Mouse (Mus musculus): Measurements from ENCODE around the gene Zfp654.
A peak's percentile ranks its signal among the peaks of the same experiment; 100 is the strongest.
"Not testable (repeated sequence)": the region's sequence is repeated elsewhere in the genome, so short reads cannot be mapped to it uniquely, and the experiment has no call there.

Gene Zfp654

DNA sequence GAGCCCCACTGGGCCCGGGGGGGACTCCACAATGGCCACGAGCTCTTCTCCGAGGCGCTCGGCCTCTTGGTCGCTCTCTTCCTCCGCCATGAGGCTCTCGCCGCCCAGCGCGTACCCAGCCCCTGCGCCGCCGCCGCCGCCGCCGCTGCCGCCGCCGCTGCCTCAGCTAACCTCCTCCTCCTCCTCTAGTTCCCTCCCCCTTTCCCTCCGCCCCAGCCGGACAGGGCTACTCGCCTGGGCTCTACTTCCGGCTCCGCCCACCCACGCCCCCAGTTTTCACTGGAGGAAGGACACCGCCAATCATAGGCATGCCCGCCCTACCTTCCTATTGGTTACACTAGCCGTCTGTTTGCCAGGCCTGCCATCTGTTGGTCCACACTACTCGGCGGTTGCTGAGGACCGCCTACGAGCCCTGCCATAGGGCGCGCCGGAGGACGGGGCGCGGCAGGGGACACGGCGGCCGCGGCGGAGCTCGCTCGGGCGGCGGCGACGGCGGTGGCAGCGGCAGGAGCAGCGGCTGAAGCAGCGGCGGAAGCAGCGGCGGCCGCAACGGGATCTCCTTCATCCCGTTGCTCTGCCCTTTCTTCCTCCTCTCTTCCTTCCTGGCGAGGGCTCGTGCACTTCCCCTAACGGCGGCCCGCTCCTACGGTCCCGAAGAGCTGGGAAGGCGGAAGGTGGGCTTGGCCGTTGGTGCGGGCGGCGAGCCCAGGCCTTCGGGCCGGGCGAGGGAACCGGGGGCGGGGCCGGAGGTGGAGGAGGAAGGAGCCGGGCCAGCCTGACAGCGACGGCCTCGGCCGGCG lies at the start of gene Zfp654, which contains the start of gene Cggbp1:
Gene Zfp654, minus strand, starts transcription at position 90 of the 800 bp plus-strand sequence.
Gene Cggbp1, plus strand, starts transcription at position 434 of the 800 bp plus-strand sequence.
- peak; percentile 99 for DNase-seq (ENCODE audit: extremely low spot score)

DNA sequence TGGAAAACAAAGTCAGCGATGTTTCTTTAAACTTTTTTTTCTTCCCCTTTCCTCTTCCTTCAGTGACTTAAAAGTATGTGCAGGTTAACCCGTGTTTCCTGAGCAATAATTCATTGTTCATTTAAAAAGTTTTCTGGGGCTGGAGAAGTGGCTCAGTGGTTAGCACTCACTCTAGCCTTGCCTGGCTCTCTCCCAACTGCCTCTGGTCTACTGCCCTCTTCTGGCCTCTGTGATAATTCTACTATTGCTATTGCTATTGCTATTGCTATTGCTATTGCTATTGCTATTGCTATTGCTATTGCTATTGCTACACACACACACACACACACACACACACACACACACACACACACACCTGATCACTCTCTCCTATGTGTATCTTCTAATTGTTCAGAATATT lies 47.6 kb upstream of the Zfp654 start:
- DNase-seq (ENCODE audit: extremely low spot score): no peak

GRCm38 (mm10) chr16:64889496-64889895 lies 38.0 kb upstream of the Zfp654 start:
- DNase-seq (ENCODE audit: extremely low spot score): no peak

GRCm38 (mm10) chr16:64885547-64885946 lies 34.1 kb upstream of the Zfp654 start:
- DNase-seq (ENCODE audit: extremely low spot score): no peak

GRCm38 (mm10) chr16:64885142-64885541 lies 33.7 kb upstream of the Zfp654 start:
- DNase-seq (ENCODE audit: extremely low spot score): no peak

DNA sequence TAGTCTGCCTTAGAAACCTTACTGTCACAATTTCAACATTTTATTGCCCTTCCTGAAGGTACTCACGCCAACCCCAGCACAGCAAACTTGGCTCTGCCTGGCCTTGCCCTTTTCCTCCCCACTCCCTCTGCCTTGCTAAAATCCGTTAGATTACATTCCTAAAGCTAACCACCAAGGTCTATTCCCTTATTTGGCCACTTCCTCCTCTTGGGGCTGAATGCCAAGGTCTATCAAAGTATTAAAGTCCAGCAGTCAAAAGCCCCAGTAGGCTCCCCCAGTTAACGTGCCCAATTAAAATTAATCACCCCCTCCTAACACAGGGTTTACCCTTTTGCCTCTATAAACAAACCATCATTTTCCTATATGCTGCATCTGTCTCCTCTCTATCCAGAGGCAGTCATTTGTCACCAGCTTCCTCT lies 33.0 kb upstream of the Zfp654 start:
- no peak for DNase-seq (ENCODE audit: extremely low spot score)

GRCm38 (mm10) chr16:64883896-64884295 lies 32.4 kb upstream of the Zfp654 start:
- DNase-seq (ENCODE audit: extremely low spot score): no peak

DNA sequence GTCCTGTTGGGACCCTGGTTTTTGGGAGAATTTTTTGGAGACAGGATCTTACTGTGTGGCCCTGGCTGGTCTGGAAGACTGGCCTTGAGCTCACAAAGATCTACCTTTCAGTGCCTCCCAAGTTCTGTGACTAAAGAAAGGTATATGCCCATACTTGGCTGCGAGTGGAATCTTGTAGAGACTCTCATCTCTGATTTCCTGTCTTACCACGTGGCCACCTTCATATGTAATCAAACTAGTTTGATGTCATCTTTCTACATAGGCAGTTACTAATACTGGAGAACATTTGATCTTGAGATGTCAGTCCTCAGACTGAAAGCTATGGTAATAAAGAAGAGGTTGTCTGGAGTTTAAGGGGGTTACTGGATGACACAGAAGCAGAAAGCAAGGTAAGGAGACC lies 30.0 kb upstream of the Zfp654 start:
- no peak for DNase-seq (ENCODE audit: extremely low spot score)

DNA sequence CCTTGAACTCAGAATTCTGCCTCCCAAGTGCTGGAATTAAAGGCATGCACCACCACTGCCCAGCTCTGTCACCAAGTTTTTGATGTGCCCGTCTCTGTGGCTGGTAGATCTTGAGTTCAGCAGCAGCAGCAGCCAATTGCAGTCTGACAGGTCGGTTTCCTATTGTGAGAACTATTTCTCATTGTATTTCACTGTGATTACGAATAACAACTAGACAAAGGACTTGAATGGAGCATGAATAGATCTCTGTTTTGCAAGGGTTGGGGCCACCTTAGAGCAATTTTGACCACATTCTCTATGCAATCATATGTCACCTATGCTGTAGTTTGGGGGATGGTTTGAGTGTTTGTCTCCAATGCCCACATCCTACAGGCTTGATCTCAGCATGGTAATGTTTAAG lies 29.5 kb upstream of the Zfp654 start:
- no peak for DNase-seq (ENCODE audit: extremely low spot score)

DNA sequence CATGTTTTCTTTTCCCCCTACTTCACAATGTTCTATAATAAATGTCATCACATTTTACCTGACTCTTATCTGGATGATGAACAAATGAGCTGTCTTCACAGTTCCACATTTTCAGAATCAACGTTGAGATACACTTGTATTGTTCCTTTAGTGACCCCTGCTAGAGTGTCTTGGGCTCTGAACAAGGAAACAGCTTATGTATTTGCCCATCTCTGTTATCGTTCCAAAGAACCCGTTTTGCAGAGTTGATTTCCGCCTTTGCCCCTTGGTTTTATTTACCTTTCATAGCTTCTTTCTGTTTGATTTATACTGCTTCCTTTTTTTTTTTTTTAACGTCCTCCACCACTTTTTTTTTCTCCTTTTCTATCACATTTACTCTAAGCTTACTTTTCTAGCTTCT lies 28.3 kb upstream of the Zfp654 start:
- DNase-seq (ENCODE audit: extremely low spot score): no peak

DNA sequence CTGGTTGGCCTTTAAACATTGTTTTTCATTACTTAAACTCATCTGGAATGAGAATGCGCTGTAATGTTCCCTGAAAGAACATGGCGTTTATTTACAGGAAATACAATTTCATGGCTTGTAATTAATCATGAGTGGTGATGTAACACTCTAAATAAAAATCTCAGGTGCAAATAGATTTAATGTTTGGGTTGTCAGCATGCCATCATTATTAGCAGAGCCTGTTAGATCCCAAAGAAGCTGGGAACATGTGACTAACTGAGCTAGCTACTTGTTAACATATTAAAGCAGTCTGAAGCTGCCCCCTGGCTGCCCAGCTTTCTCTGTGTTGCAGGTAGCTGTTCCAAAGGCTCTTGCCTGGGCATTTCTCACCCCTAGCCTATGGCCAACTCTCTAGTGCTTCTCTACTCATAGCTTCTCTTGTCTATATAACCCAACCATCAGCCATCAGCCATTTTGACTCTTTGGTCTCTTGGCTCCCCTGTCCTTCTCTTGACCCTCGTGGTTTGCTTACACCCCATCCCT lies 27.2 kb upstream of the Zfp654 start:
- no peak for DNase-seq (ENCODE audit: extremely low spot score)

DNA sequence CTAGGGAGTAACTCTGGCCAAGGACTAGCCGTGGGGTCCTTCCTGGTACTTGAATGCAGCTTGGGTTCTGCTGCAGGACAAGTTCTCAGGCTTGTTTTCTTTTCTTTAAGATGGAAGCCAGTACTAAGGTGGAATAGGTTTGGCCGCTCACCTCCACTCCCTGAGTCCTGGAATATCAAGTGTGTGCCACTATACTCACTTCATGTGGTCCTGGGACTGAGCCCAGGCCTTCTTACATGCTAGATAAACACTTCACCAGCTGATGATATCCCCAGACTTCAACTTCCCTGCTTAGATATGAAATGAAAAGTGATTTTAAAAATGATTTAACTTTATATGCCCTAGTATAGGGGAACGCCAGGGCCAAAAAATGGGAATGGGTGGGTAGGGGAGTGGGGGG lies 25.9 kb upstream of the Zfp654 start:
- no peak for DNase-seq (ENCODE audit: extremely low spot score)

- DNase-seq (ENCODE audit: extremely low spot score): no peak
Measured at GRCm38 (mm10) chr16:64876631-64877265, 25.3 kb upstream of the Zfp654 start.

- DNase-seq (ENCODE audit: extremely low spot score): no peak
Measured at GRCm38 (mm10) chr16:64875822-64876221, 24.4 kb upstream of the Zfp654 start.

GRCm38 (mm10) chr16:64875384-64875783 lies 23.9 kb upstream of the Zfp654 start:
- DNase-seq (ENCODE audit: extremely low spot score): no peak

GRCm38 (mm10) chr16:64873416-64874305 lies 22.2 kb upstream of the Zfp654 start:
- DNase-seq (ENCODE audit: extremely low spot score): peak; percentile 79

DNA sequence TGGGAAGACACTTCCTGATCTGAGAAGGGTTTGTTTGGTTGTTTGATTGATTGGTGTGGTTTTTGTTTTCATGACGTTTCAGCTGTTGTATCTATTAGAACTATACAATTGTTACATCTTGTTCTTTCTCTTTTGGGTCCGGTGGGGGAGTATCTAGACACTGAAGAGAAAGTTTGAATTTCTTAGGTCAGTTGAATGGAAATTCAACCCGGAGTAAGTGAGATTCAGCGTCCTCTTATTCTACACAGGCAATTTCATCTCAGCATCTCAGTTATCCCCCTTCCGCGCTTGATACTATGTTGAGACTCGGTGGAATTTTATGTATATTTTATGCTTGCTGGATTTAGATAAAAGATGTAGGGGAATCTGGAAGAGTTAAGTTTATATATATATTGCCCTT lies 21.4 kb upstream of the Zfp654 start:
- peak; percentile 19 for DNase-seq (ENCODE audit: extremely low spot score)

- peak; percentile 19 for DNase-seq (ENCODE audit: extremely low spot score)
Measured at GRCm38 (mm10) chr16:64872296-64872695, 20.8 kb upstream of the Zfp654 start.

- no peak for DNase-seq (ENCODE audit: extremely low spot score)
Measured at GRCm38 (mm10) chr16:64869621-64870020, 18.2 kb upstream of the Zfp654 start.

- no peak for DNase-seq (ENCODE audit: extremely low spot score)
Measured at GRCm38 (mm10) chr16:64868613-64869012, 17.2 kb upstream of the Zfp654 start.

- not testable (repeated sequence) for DNase-seq (ENCODE audit: extremely low spot score)
Measured at GRCm38 (mm10) chr16:64865841-64866240, 14.4 kb upstream of the Zfp654 start.

DNA sequence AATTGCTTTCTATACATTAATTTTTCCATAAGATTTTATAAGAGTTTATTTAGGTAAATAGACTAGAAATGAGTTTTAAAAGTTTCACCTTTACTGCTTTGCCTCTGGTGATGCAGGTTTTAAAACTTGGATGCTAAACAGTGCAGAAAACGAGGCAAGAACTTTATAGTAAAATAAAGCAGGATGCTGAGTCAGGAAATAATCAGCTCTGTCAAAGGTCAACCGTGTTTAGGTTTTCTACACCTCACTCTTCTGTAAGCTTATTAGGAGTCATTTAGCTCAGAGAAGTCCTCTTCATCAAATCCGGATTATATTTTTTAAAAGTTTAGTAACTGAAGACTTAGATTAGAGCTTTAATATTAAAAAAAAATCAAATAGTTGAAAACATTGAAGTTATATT lies 5.5 kb upstream of the Zfp654 start:
- DNase-seq (ENCODE audit: extremely low spot score): no peak

All from embryo, embryonic 9.5 days (tissue).